Mouse (Mus musculus): ENCODE results near the gene Clrn3. TPM values are rescaled to one million over a fixed set of nuclear protein-coding genes. Genes with fewer than 3 reads are reported as not detected.
A peak's percentile ranks its signal among the peaks of the same experiment; 100 is the strongest.

The Clrn3 gene
- total and polyA plus RNA-seq, 2 experiments from 2014 or later: not detected

DNA sequence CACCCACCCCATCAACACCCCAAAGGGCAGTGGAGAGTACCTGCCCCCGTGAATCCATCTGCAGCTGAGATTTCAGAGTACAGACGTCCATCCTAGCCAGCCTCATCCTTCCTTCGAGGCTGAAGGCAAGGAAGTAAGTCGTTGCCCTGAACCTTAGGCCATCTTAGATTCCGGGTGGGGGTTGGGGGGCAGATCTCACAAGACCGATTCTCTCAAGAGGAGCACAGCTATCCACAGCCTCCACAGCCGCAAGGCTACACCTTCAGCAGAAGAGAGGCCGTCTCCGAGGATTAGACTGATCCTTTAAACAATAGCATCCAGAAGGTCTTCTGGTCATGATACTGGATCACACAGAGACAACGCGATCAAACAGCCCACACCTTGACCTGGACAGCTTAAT lies 44.1 kb downstream of the Clrn3 start:
- Histone ChIP-seq H3K4me3 (ENCODE audit: low read length) (no peak overlapping the region), H3K36me3 (ENCODE audit: insufficient read depth, low read length) (no peaks in the 10 kb centered on the region), H3K4me1 (ENCODE audit: insufficient read depth, low read length) (peaks cover 7% of the 10 kb centered on the region; the same call in 1 of the 2 replicates), H3K27ac (no peak overlapping the region), H3K27me3 (ENCODE audit: insufficient read depth, low read length) (no peaks in the 10 kb centered on the region), H3K4me2 (ENCODE audit: low read depth, low read length) (no peak overlapping the region), H3K9me3 (ENCODE audit: low read length) (no peaks in the 10 kb centered on the region), H3K9ac (replicated peaks; ENCODE audit: low read length) (no peak overlapping the region)
- ATAC-seq (no peak), DNase-seq (ENCODE audit: low spot score) (no peak)
- 47% methylated on average over 11 of the region's 11 CpGs for WGBS
- TF ChIP-seq CTCF (IDR thresholded peaks at IDR 0.05; ENCODE audit: low read depth): no peak

DNA sequence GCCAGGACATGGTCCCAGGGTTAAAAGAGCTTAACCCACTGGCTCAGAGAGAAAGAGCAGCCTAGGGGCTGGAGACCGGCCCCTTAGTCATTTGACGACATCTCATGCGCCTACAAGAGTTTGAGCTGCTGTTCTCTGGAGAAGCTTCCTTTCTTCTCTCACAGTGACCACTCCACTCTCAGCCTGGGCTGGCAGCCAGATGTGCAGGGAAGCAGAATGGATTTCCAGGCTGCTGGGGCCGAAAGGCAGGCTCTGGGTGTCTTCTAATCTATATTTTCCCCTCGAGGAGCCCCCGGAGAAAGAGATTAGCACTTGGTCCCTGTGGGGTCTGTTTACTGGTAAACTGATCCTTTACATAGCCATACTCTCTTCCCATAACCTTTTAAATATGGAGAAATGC lies 44.7 kb downstream of the Clrn3 start:
- peak; percentile 35 for DNase-seq (ENCODE audit: low spot score)
- Histone ChIP-seq H3K27me3 (ENCODE audit: insufficient read depth, low read length) (no peaks in the 10 kb centered on the region), H3K36me3 (ENCODE audit: insufficient read depth, low read length) (no peaks in the 10 kb centered on the region), H3K27ac (no peak overlapping the region), H3K9me3 (ENCODE audit: low read length) (no peaks in the 10 kb centered on the region), H3K4me1 (ENCODE audit: insufficient read depth, low read length) (peaks cover 7% of the 10 kb centered on the region; the same call in 1 of the 2 replicates), H3K4me2 (ENCODE audit: low read depth, low read length) (no peak overlapping the region), H3K9ac (replicated peaks; ENCODE audit: low read length) (no peak overlapping the region), H3K4me3 (ENCODE audit: low read length) (no peak overlapping the region)
- 37% methylated on average over 6 of the region's 6 CpGs for WGBS
- no peak for TF ChIP-seq CTCF (IDR thresholded peaks at IDR 0.05; ENCODE audit: low read depth)
- ATAC-seq: no peak

DNA sequence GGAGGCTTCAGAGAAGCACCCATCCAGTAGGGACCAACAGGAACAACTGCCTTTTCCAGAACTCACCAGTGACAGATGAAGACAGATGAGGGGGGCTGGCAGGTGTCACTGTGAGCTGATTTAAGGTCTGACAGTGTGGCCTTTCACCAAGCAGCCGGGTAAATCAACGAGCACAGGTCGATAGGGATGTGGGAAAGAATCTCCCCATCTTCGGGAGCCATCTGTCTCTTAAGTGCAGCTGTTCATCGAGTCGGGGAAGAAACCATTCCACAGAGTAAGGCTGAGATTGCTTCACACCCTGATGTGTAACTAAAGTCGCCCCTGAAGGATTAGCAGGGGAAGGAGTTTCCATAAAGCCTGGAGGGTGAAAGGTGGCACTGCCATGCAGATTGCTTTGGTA lies 47.3 kb downstream of the Clrn3 start:
- H3K4me1 ChIP-seq (ENCODE audit: insufficient read depth, low read length): peaks cover 7% of the 10 kb centered on the region; the same call in 1 of the 2 replicates
- H3K4me3 ChIP-seq (ENCODE audit: low read length): no peak overlapping the region
- no peak for ATAC-seq
- H3K9ac ChIP-seq (replicated peaks; ENCODE audit: low read length): no peak overlapping the region
- H3K36me3 ChIP-seq (ENCODE audit: insufficient read depth, low read length): no peaks in the 10 kb centered on the region
- no peak overlapping the region for H3K4me2 ChIP-seq (ENCODE audit: low read depth, low read length)
- DNase-seq (ENCODE audit: low spot score): no peak
- TF ChIP-seq CTCF (IDR thresholded peaks at IDR 0.05; ENCODE audit: low read depth): no peak
- no peak overlapping the region for H3K27ac ChIP-seq
- H3K27me3 ChIP-seq (ENCODE audit: insufficient read depth, low read length): no peaks in the 10 kb centered on the region
- H3K9me3 ChIP-seq (ENCODE audit: low read length): no peaks in the 10 kb centered on the region
- 57% methylated on average over 7 of the region's 7 CpGs for WGBS

DNA sequence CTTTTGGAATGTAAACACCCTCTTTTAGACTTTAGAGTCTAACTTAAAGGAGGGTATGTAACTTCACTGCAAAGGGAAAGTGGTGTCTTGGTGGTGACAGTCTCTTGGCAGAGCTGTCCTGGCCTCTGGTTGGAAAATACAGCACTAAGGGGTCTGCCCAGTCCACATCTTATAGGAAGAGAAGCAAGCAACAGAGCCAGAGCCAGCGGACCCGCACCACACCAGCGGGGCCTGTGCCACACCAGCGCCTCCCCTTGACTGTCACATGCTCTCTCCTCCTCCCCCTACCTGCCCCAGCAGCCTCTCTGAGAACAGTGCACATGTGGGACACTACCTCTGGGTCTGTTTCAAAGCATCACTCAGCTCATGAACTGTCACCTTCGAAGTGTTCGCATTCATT lies 48.5 kb downstream of the Clrn3 start:
- Histone ChIP-seq H3K4me1 (ENCODE audit: insufficient read depth, low read length) (peaks cover 4% of the 10 kb centered on the region; the same call in 1 of the 2 replicates), H3K9ac (replicated peaks; ENCODE audit: low read length) (no peak overlapping the region), H3K36me3 (ENCODE audit: insufficient read depth, low read length) (no peaks in the 10 kb centered on the region), H3K4me3 (ENCODE audit: low read length) (no peak overlapping the region), H3K9me3 (ENCODE audit: low read length) (no peaks in the 10 kb centered on the region), H3K27me3 (ENCODE audit: insufficient read depth, low read length) (no peaks in the 10 kb centered on the region), H3K4me2 (ENCODE audit: low read depth, low read length) (no peak overlapping the region), H3K27ac (no peak overlapping the region)
- WGBS: 59% methylated on average over 6 of the region's 6 CpGs
- no peak for TF ChIP-seq CTCF (IDR thresholded peaks at IDR 0.05; ENCODE audit: low read depth)
- DNase-seq (ENCODE audit: low spot score) (no peak), ATAC-seq (peak; percentile 38; the same call in 1 of the 2 replicates)

DNA sequence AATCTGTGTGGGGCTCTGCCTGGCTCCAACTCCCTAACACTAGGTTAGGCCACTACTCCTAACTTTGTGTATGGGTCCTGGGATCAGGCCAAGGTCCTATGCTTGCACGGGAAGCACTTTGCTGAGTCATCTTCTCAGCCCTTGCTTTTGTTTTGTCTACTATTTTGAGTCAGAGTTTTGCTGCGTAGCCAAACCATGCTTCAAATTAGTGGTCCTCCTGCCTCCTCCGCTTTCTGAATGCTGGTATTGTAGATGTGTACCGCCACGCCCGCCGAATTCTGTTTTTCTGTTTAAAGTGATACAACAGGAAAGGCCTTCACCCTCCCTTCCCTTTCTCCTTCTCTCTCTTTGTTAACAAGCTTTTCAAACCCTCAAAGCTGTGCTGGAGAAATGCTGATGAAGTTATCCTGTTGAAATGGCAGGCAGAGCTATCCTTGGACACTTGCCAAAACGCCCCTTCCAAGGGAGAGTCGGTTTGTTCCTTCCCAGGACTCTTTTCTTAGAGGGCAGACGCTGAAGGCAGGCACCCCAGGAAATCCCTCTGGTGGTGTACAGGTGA lies 49.1 kb downstream of the Clrn3 start:
- Histone ChIP-seq H3K4me1 (ENCODE audit: insufficient read depth, low read length) (peaks cover 4% of the 10 kb centered on the region; the same call in 1 of the 2 replicates), H3K27ac (no peak overlapping the region), H3K4me2 (ENCODE audit: low read depth, low read length) (peak overlapping the region; percentile 27; the same call in 1 of the 2 replicates), H3K9ac (replicated peaks; ENCODE audit: low read length) (no peak overlapping the region), H3K9me3 (ENCODE audit: low read length) (no peaks in the 10 kb centered on the region), H3K36me3 (ENCODE audit: insufficient read depth, low read length) (no peaks in the 10 kb centered on the region), H3K4me3 (ENCODE audit: low read length) (no peak overlapping the region), H3K27me3 (ENCODE audit: insufficient read depth, low read length) (no peaks in the 10 kb centered on the region)
- DNase-seq (ENCODE audit: low spot score) (peak; percentile 75), ATAC-seq (peak; percentile 56)
- TF ChIP-seq CTCF (IDR thresholded peaks at IDR 0.05; ENCODE audit: low read depth): no peak; the same call in 1 of the 2 replicates
- 20% methylated on average over 10 of the region's 10 CpGs for WGBS

DNA sequence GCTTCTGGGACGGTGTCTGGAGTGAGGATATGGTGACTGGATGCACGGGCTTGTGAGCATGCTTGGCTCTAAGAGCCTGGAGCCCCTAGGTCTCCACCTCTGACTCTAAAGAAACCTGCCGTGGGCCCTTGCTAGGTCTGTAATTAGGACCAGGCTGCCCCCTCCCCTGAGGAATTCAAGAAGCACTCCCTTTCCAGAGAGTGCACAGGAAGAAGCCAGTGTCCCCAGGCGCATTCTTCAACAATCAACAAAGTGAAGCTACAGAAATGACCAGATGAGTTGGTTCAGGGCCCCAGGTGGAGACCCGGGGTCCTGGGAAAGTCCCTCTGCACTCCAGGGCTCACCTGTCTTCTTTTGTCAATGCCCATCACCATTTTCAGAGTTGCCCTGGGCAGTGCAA lies 51.2 kb downstream of the Clrn3 start:
- Histone ChIP-seq H3K36me3 (ENCODE audit: insufficient read depth, low read length) (no peaks in the 10 kb centered on the region), H3K4me3 (ENCODE audit: low read length) (no peak overlapping the region), H3K27me3 (ENCODE audit: insufficient read depth, low read length) (no peaks in the 10 kb centered on the region), H3K9ac (replicated peaks; ENCODE audit: low read length) (no peak overlapping the region), H3K4me1 (ENCODE audit: insufficient read depth, low read length) (peaks cover 4% of the 10 kb centered on the region; the same call in 1 of the 2 replicates), H3K27ac (no peak overlapping the region), H3K9me3 (ENCODE audit: low read length) (no peaks in the 10 kb centered on the region), H3K4me2 (ENCODE audit: low read depth, low read length) (no peak overlapping the region)
- 62% methylated on average over 5 of the region's 5 CpGs for WGBS
- ATAC-seq: no peak
- no peak for DNase-seq (ENCODE audit: low spot score)
- no peak for TF ChIP-seq CTCF (IDR thresholded peaks at IDR 0.05; ENCODE audit: low read depth)

DNA sequence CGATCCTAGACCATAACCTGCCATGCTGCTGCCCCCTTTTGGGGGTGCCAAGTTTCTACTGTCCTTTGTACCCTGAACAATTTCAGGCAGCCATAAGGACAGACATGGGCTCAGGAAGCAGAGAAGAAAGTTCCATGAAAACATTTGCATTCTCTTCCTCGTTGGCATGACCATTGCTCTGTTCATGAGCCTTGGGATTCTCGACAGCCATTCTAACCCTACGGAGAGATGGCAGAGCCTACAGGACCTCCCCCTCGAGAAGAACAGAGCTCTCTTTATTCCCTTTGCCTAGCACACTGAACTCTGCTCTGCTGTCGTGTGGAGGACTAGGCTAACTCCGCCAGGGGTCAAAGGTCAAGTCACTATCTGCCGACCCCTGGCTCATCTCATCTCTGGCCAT lies 52.5 kb downstream of the Clrn3 start:
- no peaks in the 10 kb centered on the region for H3K36me3 ChIP-seq (ENCODE audit: insufficient read depth, low read length)
- H3K9me3 ChIP-seq (ENCODE audit: low read length): no peaks in the 10 kb centered on the region
- DNase-seq (ENCODE audit: low spot score) (no peak), ATAC-seq (no peak)
- no peak for TF ChIP-seq CTCF (IDR thresholded peaks at IDR 0.05; ENCODE audit: low read depth)
- no peak overlapping the region for H3K4me3 ChIP-seq (ENCODE audit: low read length)
- no peaks in the 10 kb centered on the region for H3K27me3 ChIP-seq (ENCODE audit: insufficient read depth, low read length)
- H3K4me2 ChIP-seq (ENCODE audit: low read depth, low read length): no peak overlapping the region
- H3K9ac ChIP-seq (replicated peaks; ENCODE audit: low read length): no peak overlapping the region
- 51% methylated on average over 8 of the region's 8 CpGs for WGBS
- H3K27ac ChIP-seq: no peak overlapping the region
- H3K4me1 ChIP-seq (ENCODE audit: insufficient read depth, low read length): peaks cover 4% of the 10 kb centered on the region; the same call in 1 of the 2 replicates

All from hindbrain, postnatal 0 days (tissue).